Mouse (Mus musculus): ENCODE data around the gene Mitf.

The Mitf gene

DNA sequence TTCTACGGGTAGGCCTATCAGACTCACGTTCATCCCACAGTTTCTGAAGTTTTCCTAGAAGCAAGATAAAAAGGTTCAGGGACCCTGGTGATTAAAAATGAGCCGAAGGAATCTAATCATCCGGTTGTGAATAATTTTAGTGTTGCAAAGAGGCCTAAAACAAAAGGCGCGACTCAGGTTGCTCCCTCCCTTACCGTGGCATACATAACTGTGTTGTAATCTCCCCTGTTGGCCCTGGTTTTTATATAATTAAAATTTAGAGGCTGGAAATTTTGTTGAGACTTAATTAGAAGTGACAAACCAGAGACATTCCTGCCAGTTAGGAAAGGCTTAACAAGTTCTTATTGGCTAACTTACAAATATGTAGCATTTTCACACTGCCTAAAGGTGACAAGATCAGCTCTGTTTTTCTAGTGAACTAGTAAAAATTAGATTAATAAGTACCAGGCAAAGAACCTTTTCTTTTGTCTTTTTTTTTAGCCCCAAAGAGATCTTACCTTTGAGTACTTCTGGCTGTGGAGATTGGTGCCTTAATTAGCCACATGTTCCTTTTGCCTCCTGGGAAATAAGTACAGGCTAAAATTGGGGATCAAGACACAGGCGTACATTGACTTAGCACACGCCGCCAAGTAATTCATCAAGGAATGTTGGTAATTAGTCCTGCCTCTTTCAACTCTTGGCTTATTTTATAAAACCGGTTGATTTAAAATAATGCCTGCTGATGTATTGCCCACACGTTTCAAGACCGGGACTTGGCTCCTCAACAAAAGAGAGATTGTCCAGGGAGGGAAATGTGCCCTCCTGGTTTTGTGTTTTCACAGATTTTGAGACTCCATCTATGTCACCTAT, 143.4 kb downstream of the Mitf start:
- DNase-seq (ENCODE audit: low spot score): no peak

DNA sequence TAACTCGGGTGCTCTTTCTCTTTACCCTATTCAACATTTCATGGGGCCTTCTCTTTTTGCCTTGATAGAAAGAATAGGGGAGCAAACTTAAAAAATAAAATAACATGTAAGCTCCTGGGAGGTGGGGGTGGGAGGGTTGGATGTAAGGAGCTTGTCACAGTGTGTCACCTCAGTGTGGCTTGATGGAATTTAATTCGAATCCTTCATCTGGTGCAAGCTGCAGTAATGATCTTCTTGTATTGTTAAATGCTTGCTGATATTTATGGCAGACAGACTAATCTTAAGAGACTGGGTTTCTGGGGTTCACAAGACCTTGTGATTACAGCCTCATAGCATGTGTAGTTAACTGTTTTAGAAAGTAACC, 144.0 kb downstream of the Mitf start:
- no peak for DNase-seq (ENCODE audit: low spot score)

DNA sequence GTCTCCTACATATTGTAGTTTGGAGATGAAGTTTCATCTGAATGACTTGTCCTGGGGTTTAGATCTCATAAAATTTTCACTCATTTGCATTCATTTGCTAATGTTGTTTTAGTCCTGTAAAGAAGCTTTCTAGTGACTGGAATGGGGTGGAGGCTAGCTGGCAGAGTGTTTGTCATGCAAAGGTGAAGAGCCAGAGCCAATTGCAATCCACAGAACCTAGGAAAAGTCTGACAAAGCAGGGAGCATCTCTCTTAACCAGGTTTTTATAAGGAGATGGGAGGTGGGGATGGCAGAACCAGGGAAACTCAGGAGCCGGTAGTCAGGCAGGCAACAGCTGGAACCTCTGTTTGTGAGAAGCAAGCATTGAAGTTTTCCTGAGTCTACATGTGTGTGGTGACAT, 144.9 kb downstream of the Mitf start:
- DNase-seq (ENCODE audit: low spot score): no peak

DNA sequence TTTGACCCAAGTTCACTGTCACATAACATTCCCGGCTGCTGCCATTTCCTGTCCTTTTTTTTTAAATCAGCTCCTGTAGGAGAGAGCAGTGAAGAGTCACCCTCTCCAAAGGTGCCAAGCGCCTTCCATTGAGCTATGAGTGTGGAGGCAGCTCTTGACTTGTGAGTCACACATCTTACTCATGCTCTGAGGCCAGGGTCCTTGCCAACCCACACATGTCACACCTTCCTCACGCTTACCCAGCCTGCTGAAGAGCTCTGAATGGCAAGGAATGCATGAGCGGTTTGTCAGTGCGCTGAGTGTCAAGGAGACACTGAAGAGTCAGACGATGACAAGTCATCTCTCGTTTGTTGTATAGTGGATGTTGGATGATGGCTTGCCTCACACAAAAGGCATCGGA, 146.0 kb downstream of the Mitf start:
- no peak for DNase-seq (ENCODE audit: low spot score)

DNA sequence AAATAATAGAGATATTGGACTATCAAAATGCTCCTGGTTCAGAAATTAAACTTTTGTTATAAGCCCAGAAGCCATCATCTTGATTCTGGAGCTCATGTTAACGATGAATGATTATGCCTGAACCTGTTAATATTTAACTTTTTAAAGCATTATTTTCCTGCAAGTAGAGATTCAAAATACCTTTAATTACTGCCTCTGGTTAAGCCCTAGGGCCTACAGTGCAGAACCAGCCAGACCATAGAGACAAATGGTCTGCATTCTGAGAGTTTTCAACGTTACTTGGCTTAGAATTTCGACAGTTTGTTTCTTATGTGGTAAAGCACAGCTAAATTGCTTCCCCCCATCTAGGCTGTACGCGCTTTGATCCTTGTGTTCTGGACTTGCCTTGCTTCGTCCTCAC, 149.3 kb downstream of the Mitf start:
- DNase-seq (ENCODE audit: low spot score): no peak

DNA sequence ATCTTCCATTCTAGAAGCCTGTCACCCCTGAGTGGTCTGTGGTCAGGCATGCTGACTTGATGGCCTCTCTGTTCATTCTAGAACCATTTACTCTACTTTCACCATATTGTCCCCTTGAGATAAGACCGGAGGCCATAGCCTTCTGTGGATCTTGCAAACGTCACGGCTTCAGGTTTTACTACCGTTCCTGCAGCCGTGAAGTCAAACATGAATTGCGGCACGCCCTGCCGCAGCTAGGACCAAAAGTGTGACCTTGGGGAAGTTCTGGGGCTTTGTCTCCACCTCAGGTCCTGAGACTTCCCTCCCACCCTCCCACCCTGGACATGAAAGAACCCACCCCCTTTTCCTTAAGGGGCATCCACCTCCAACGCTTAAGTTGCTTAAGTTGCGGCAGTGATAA, 149.8 kb downstream of the Mitf start:
- DNase-seq (ENCODE audit: low spot score): no peak

DNA sequence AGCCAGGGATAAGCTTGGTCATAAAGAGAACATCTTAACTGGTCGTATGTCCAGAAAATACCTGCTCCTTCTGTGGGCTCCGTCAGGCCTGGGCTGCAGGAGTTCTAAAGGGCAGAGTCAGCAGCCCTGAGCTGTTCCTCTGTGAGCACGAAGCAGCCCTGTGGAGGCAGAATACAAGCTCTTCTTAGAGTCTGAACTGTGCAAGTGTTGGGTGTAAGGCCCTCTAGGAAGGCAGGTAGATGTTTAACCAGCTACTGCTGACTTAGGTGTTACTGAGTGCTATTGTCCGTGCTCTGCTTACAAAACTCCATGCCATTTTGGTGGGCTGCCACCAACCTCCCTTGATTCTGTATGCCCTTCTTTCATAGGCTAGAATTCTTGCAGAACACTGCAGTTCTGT, 151.4 kb downstream of the Mitf start:
- DNase-seq (ENCODE audit: low spot score): no peak

DNA sequence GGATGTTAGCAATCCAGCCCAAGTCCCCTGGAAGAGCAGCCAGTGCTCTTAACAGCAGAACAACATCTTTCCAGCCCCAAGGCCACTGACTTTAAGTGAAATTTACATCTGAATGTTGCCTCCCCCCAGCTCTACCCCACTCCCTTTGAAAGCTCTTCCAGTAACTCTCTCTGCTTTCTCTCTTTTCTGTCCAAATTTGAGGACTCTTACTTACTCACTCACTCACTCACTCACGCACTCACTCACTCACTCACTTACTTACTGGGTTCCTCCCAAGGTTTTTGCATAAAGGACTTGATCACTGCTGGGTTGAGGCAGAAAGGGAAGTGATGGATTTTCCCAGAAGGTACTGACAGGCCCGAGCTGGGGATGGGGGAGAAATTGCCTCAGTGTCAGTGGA, 154.9 kb downstream of the Mitf start:
- no peak for DNase-seq (ENCODE audit: low spot score)

DNA sequence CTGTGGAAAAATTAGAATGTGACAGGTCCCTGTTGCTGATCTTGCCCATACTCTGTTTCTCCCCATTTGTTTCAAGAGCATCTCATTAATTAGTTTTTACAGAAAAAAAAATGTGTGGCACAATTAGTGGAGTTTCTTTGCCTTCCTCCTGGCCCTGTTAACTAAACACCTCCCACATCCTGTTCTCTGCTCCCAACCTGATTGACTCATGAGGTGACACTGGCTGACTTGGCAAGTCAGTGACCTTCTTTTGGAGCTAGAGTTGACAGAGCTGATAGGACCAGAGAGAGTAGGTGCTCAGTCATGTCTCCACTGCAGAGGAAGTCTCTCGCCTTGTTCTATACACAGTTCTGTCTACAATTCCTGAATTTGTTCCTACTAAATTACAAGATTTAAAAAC, 155.5 kb downstream of the Mitf start:
- DNase-seq (ENCODE audit: low spot score): no peak

DNA sequence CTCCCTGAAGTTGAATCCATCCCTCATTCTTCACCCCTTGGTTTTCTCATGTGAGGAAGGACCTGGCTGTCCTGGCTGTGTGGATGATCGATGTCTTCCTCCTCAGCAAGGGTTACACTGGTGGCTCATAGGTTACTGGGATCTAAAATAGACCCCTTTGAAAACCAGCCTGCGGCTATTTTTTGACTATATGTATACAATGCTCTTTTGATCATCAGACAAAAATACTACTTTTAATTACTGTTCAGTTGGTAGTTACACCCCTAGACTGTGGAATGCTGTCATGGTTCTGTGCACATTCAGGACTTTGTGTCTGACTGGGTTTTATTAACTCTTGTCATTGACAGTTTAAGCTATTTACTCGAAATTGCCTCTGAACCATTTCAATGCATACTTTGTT, 157.9 kb downstream of the Mitf start:
- no peak for DNase-seq (ENCODE audit: low spot score)

DNA sequence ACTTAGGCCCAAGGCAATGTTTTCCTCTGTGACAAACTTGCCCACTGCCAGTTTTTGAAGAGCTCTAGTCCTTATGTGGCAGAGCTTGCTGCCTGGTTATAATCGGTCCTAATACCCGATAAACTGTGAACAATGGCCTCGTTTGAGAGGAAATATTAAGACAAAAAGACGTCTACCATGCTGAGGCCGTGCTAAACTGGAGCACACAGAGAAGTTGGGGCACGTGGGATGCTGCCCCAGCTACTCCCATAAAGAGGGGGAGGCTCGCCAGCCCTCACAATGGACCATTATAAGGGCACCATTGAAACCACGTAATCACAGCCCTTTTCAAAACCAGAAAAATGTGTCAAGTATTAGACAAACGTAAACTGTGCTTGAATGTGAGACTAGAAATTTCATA, 174.8 kb downstream of the Mitf start:
- no peak for DNase-seq (ENCODE audit: low spot score)

DNA sequence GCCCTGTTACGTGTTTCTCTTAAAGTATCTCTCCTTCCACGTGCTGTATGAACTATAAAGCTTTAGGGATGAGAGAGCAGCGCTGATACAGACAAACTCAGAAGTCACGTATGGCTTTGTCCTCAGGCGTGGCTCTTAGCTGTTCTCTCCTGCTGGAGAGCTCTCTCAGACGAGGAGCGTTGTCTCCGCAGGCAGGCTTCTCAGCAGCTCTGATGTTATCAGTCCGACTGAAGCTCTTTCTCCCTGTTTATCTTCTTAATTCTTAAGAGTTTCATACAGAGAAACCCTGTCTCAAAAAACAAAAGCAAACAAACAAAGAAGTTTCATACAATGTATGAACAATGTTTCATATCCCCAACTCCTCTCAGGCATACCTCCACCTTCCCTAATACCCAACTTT, 178.8 kb downstream of the Mitf start:
- no peak for DNase-seq (ENCODE audit: low spot score)

DNA sequence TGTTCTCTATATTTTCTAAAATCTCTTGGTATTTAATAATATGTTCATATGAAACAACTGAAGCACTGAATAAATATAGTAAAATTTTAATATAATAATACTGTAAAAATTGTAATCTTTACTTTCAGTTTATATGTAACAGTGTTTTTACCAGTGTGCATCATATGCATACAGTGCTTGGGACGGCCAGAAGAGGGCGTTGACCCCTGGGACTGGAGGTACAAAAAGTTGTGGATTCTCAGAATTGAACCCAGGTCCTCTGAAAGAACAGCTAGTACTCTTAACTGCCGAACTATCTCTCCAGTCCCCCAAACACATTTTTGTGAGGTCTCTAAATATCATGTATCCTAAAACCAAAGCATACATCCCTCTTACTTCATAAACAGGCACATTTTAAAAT, 179.6 kb downstream of the Mitf start:
- no peak for DNase-seq (ENCODE audit: low spot score)

DNA sequence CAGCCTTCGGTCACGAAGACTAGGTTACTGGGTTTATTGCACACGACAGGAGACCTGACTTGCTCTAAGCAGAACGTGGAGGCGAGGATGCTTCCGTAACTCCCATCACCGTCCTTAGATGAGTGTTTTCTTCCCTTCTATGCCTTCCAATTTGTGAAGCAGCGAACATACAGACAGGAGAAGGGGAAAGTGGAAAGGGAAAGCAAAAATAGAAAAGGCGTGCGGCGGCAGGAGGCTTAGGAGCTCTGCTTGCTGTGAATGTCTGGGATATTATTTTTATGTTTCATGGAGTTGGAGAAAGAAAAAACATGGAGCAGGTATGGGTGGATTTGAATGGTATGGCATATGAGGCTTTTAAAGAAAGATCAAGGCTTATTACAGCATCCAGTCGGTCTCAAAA, 186.7 kb downstream of the Mitf start:
- no peak for DNase-seq (ENCODE audit: low spot score)

DNA sequence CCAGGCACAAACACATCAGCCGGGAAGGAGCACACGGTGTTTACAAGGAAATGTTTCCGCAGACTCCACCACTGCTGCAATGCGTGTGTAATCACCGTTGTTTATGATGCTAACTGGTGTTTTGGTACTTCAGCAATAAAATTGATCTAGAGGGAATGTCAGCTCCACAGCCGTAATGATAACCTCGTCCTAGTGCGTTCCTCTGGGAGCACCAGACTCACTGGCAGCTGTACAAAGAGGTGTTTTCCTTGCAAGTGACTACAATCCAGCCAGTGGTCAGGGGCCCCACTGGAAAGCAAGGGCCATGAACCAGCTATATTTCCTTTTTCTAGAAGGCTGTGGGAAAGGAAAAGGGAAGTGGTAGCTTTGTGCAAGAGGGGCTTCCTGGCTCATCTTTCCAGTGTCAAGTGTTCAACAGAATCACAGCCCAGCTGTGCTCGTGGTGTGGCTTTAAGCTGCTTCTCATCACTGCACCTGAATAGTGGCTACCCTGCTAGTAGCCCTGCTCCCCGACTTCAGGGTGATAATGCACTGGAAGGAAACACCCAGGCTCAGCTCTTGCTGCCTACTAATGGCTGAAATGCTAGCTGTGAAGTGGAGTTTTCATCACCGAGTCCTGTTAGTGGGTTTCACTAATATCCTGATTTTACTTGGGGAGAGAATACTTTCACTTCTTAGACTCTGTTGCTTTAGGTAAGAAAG, 188.9 kb downstream of the Mitf start:
- no peak for DNase-seq (ENCODE audit: low spot score)

DNA sequence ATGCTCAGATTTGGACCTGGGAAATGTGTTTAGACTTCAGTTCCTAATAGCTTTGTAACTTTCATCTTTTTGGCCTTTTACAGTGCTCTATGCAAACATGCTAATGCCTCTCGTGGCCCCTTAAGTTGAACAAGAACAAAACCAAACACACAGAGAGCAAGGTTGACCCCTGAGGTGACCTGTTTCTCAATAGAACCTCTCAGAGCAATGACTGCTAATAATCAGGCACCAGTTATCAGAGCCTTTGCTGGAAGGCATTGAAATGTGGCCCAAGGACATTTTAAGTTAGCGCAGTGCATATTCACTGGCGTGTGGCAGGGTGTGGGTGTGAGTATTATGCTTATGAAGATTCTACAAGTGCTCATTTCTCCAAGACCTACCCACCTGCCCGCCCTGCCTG, 194.7 kb downstream of the Mitf start:
- DNase-seq (ENCODE audit: low spot score): no peak

DNA sequence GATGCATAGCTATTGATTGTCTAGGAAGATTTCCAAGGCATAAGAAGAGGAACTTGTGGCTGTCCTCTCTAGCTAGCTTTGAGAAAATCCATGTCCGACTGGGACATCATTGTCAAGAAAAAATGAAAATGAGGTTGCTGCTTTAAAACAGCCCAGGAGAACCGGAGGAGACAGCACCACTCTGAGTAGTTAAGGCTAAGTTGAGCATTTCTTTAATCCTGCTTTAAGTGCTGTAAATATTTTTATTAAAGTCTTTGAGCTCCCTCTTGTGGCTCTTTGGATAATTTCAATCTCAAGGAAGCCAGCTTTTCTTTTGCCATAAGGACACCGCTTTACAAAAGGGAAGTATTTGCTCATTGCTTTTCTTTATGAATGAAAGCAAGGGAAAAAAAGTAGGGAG, 196.3 kb downstream of the Mitf start:
- no peak for DNase-seq (ENCODE audit: low spot score)

DNA sequence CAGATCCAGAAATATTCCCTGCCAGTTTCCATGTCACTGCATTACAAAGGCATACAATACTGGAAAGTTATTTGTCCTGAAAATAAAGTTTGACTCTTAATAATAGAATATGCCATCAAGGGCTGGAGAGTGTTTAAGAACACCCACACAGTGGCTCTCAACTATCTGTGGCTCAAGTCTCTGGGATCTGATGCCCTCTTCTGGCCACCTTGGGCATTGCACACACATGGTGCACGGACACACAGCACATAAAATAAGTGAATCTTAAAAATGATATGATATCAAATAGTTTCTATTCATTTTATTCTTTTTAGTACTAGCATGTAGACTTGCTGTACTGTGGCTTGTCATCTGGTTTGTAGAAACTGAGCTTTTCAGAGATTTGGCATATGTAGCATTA, 198.7 kb downstream of the Mitf start:
- no peak for DNase-seq (ENCODE audit: low spot score)

DNA sequence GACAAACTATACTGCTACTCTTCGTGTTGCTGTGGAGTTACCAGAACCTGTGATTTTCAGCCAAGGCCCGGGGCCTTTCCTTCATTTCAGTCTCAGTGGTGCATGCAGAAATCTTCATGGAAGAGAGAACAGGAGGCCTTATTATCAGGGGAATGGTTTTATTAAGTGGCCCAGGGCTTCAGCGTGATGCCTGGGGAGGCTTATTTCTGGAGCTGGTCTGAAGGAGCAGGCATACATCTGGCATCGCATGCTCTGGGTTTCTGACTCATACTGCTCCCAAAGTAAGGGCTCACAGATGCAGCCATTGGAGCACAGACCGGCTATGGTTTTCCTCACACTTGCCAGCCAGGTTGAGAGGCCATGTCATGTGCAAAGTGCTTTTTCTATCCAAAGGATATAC, 208.2 kb downstream of the Mitf start:
- DNase-seq (ENCODE audit: low spot score): no peak

DNA sequence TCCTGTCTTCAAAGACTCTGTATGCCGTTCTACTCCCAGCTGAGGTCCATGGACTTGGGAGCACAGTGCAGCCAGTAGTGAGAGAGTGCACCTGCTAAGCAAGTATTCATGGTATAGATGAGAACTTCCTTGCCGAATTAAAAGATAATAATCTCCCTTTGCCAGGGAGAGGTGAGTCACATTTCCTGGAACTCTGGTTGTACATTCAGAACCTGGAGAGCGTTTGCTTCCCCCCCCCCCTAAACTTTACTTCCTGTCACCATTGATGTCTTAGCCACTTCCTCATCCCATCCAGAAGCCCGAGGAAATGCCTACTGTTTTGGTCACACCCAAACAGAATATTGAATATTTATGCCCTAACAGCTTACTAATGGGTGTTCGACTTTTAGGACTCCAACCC, 209.0 kb downstream of the Mitf start:
- DNase-seq (ENCODE audit: low spot score): no peak

DNA sequence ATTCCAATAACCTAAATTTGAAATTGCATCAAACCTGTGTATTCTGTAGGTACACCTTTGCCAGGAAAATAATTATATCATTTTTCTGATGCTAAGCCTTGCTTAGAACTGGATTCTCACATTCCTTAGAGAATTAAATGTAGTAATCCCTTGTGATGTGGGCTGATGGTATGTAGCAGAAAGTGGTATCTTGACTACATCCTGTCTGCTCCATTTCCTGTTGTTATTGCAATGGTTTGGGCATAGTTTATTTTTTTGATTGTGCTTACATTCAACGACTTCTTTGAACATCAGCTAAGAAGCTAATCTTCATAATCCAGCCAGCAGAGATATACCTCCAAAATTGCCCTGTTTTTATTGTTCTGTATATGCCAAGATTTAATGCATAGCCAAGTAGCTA, 217.0 kb downstream of the Mitf start:
- no peak for DNase-seq (ENCODE audit: low spot score)

DNA sequence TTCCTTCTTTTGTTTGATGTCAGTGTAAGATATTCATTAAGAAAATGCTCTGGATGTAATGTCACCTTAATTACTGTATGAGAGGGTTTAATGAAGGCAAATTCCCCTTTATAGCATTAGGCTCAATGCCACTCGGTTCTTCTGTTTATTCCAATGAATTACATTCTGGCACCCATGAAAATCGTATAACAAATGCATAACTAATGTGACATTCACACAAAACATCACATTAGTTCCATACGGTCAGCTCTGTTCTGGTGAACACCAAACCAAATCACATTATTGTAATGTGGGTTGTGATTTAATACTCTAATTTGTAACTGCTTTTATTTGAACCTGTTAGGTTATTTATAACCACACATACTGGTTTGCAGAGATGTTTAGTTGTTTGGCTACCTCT, 231.7 kb downstream of the Mitf start:
- no peak for DNase-seq (ENCODE audit: low spot score)

DNA sequence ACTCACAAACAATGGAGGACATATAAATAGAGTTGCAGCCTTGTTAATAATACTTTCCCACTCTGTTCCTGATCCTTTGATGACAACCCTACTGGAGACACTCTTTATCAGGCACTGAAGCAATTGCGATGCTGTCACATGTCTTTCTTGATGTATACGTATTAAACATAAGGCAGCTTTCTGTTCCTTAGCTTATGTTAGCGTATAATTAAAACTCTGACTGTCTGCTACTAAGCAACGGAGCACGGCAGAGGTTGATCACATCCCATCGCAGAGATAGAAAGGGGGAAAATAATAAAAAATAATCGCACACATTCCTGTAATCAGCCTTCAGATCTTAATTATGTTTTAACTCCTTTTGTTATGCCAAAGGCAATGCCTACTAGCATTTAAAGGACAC, 234.9 kb downstream of the Mitf start:
- no peak for DNase-seq (ENCODE audit: low spot score)

Measured in spleen, adult 12 weeks (tissue).